Mouse (Mus musculus): ENCODE data around the gene Pcdh9. TPM values are rescaled to one million over a fixed set of nuclear protein-coding genes. Genes with fewer than 3 reads are reported as not detected.

The Pcdh9 gene
- polyA plus RNA-seq, 1 experiment from 2014 or later = 25.3 TPM

DNA sequence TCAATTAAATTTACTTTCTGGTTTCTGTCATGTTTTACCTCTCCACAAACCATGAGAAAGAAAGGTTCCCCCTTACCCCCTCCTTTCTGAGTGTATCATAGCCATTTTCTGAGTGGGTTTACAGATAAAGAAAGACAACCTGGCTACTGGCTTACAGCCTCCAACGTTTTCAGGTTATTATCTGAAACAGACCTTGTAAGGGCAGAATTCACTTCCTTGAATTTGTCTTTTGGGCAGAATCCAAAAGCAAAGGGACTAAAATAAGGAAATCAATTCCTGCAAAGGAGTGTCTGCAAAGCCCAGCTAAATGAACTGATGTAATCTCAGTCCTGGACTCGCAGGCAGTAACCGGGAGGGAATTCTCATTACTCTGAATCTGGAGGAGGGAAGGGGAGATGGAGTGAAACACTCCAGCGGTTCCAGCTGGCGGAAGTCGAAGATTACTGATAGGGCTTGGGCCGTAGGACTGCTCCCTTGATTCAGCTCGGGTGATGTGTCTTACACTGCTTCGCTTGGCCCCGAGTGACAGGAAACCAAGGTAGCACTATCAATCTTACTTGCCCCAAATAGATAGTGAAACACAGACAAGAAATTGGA lies 156.3 kb downstream of the Pcdh9 start:
- Histone ChIP-seq H3K4me3 (ENCODE audit: low read depth, low read length) (no peak overlapping the region), H3K27ac (ENCODE audit: low read length) (peak overlapping the region; percentile 6; the same call in 1 of the 2 replicates), H3K4me1 (ENCODE audit: control insufficient read depth, insufficient read depth, low read length) (no peaks in the 10 kb centered on the region), H3K4me2 (replicated peaks; ENCODE audit: low read depth, low read length) (no peak overlapping the region), H3K9me3 (ENCODE audit: control insufficient read depth, low read depth, low read length) (no peaks in the 10 kb centered on the region), H3K27me3 (ENCODE audit: control insufficient read depth, insufficient read depth, low read length) (no peaks in the 10 kb centered on the region), H3K9ac (replicated peaks; ENCODE audit: low read depth, low read length) (no peak overlapping the region), H3K36me3 (ENCODE audit: control insufficient read depth, insufficient read depth, low read length) (no peaks in the 10 kb centered on the region)
- ATAC-seq (ENCODE audit: insufficient number of reproducible peaks, insufficient read depth, low FRiP score, low read depth) = peak; percentile 58; the same call in 1 of the 2 replicates
- 37% methylated on average over 10 of the region's 10 CpGs for WGBS

GRCm38 (mm10) chr14:93725798-93726197 lies 164.7 kb downstream of the Pcdh9 start:
- no peak overlapping the region for H3K9ac ChIP-seq (replicated peaks; ENCODE audit: low read depth, low read length)

DNA sequence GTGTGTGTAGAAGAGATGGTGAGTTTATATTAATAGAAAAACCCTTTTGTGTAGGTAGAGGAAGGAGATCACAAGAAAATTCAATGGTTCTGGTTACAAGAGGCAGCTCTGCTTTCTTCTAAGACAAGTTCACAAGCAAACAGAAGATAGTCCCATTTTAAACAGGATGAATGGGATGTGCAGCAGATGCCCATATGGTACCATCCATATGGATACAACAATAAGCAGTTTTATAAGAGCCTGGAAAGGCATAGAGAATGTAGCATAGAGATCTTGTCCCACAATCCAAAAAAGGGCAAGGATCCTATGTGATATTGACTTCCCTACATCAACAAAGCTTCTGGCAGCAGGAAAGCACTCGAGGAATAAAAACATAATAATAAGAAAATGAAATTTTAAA lies 171.3 kb downstream of the Pcdh9 start:
- Histone ChIP-seq H3K4me3 (ENCODE audit: low read depth, low read length) (no peak overlapping the region), H3K27me3 (ENCODE audit: control insufficient read depth, insufficient read depth, low read length) (no peaks in the 10 kb centered on the region), H3K9me3 (ENCODE audit: control insufficient read depth, low read depth, low read length) (no peaks in the 10 kb centered on the region), H3K4me1 (ENCODE audit: control insufficient read depth, insufficient read depth, low read length) (no peaks in the 10 kb centered on the region), H3K4me2 (replicated peaks; ENCODE audit: low read depth, low read length) (no peak overlapping the region), H3K36me3 (ENCODE audit: control insufficient read depth, insufficient read depth, low read length) (no peaks in the 10 kb centered on the region), H3K27ac (ENCODE audit: low read length) (no peak overlapping the region), H3K9ac (replicated peaks; ENCODE audit: low read depth, low read length) (no peak overlapping the region)
- ATAC-seq (ENCODE audit: insufficient number of reproducible peaks, insufficient read depth, low FRiP score, low read depth) = no peak
- WGBS = 55% methylated on average over 1 of the region's 1 CpGs

More at GRCm38 (mm10) chr14:93725798-93726197, 164.7 kb downstream of the Pcdh9 start:
- no peak for ATAC-seq (ENCODE audit: insufficient number of reproducible peaks, insufficient read depth, low FRiP score, low read depth)
- no peak overlapping the region for H3K4me3 ChIP-seq (ENCODE audit: low read depth, low read length)
- H3K27ac ChIP-seq (ENCODE audit: low read length) = no peak overlapping the region
- no peaks in the 10 kb centered on the region for H3K36me3 ChIP-seq (ENCODE audit: control insufficient read depth, insufficient read depth, low read length)
- H3K9me3 ChIP-seq (ENCODE audit: control insufficient read depth, low read depth, low read length) = no peaks in the 10 kb centered on the region
- H3K4me1 ChIP-seq (ENCODE audit: control insufficient read depth, insufficient read depth, low read length) = no peaks in the 10 kb centered on the region
- WGBS = 17% methylated on average over 1 of the region's 1 CpGs
- no peaks in the 10 kb centered on the region for H3K27me3 ChIP-seq (ENCODE audit: control insufficient read depth, insufficient read depth, low read length)
- no peak overlapping the region for H3K4me2 ChIP-seq (replicated peaks; ENCODE audit: low read depth, low read length)

DNA sequence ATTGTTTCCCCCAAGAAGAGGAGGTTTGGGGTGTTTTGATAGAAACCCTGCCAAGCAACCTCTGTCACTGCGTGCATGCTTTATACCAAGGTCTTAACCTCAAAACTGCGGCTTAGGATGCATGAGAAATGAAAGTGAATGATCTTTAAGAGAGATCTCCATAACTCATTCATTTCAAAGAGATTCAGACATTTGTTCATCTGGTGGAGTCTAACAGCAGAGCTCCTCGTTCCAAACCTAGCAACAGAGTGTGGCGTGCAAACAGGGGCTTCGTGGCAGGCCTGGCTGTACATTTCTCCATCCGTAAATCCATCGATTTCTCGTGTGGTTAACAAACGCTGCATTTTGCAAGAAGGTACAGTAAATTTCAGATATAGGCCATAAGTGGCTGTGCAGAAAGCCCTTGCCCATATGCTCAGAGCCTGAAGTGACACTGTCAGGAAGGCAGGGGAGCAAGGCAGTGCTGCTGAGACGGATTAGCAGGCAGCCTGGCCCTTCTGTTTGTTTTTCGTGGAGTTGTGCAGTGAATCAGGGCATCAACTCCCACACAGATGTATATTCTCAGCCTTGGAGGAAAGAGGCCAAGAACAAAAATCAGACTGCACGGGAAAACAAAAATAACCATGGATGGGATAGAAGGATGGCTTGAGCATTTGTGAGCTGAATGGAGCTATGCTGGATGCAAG lies 177.1 kb downstream of the Pcdh9 start:
- Histone ChIP-seq H3K4me3 (ENCODE audit: low read depth, low read length) (no peak overlapping the region), H3K27ac (ENCODE audit: low read length) (no peak overlapping the region), H3K9ac (replicated peaks; ENCODE audit: low read depth, low read length) (no peak overlapping the region), H3K36me3 (ENCODE audit: control insufficient read depth, insufficient read depth, low read length) (no peaks in the 10 kb centered on the region), H3K9me3 (ENCODE audit: control insufficient read depth, low read depth, low read length) (no peaks in the 10 kb centered on the region), H3K4me1 (ENCODE audit: control insufficient read depth, insufficient read depth, low read length) (no peaks in the 10 kb centered on the region), H3K27me3 (ENCODE audit: control insufficient read depth, insufficient read depth, low read length) (no peaks in the 10 kb centered on the region), H3K4me2 (replicated peaks; ENCODE audit: low read depth, low read length) (no peak overlapping the region)
- no peak for ATAC-seq (ENCODE audit: insufficient number of reproducible peaks, insufficient read depth, low FRiP score, low read depth)
- 60% methylated on average over 12 of the region's 12 CpGs for WGBS

GRCm38 (mm10) chr14:93708651-93709050 lies 181.8 kb downstream of the Pcdh9 start:
- no peak for ATAC-seq (ENCODE audit: insufficient number of reproducible peaks, insufficient read depth, low FRiP score, low read depth)
- H3K27ac ChIP-seq (ENCODE audit: low read length) = no peak overlapping the region
- H3K9me3 ChIP-seq (ENCODE audit: control insufficient read depth, low read depth, low read length) = no peaks in the 10 kb centered on the region
- H3K27me3 ChIP-seq (ENCODE audit: control insufficient read depth, insufficient read depth, low read length) = no peaks in the 10 kb centered on the region
- WGBS = 64% methylated on average over 3 of the region's 3 CpGs
- no peak overlapping the region for H3K4me2 ChIP-seq (replicated peaks; ENCODE audit: low read depth, low read length)
- H3K4me1 ChIP-seq (ENCODE audit: control insufficient read depth, insufficient read depth, low read length) = no peaks in the 10 kb centered on the region
- H3K9ac ChIP-seq (replicated peaks; ENCODE audit: low read depth, low read length) = no peak overlapping the region
- H3K36me3 ChIP-seq (ENCODE audit: control insufficient read depth, insufficient read depth, low read length) = no peaks in the 10 kb centered on the region
- no peak overlapping the region for H3K4me3 ChIP-seq (ENCODE audit: low read depth, low read length)

- Histone ChIP-seq H3K27ac (ENCODE audit: low read length) (no peak overlapping the region), H3K27me3 (ENCODE audit: control insufficient read depth, insufficient read depth, low read length) (no peaks in the 10 kb centered on the region), H3K36me3 (ENCODE audit: control insufficient read depth, insufficient read depth, low read length) (no peaks in the 10 kb centered on the region), H3K4me1 (ENCODE audit: control insufficient read depth, insufficient read depth, low read length) (no peaks in the 10 kb centered on the region), H3K9ac (replicated peaks; ENCODE audit: low read depth, low read length) (no peak overlapping the region), H3K4me3 (ENCODE audit: low read depth, low read length) (no peak overlapping the region), H3K4me2 (replicated peaks; ENCODE audit: low read depth, low read length) (no peak overlapping the region), H3K9me3 (ENCODE audit: control insufficient read depth, low read depth, low read length) (no peaks in the 10 kb centered on the region)
- ATAC-seq (ENCODE audit: insufficient number of reproducible peaks, insufficient read depth, low FRiP score, low read depth) = no peak
- 41% methylated on average over 12 of the region's 12 CpGs for WGBS
Measured at GRCm38 (mm10) chr14:93701385-93702101, 188.9 kb downstream of the Pcdh9 start.

DNA sequence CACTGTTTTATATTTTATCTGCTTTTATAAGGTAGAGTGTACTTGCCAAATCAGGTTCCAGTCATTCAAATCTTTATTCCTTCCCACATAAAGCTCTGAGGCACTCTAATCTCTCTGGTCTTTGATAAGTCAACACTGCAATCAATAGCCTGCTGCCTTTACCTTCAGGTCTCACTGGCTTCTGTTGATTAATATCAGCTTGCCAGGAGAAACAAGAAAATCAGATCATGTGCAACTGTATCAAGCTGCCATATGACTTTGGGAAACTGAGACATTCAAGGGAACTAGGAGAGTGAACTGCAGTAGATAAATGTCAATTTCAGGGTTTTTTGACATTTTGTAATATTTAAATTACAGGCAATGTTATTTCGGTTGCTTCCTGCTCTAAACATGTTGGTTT lies 189.6 kb downstream of the Pcdh9 start:
- Histone ChIP-seq H3K4me1 (ENCODE audit: control insufficient read depth, insufficient read depth, low read length) (no peaks in the 10 kb centered on the region), H3K4me2 (replicated peaks; ENCODE audit: low read depth, low read length) (no peak overlapping the region), H3K27me3 (ENCODE audit: control insufficient read depth, insufficient read depth, low read length) (no peaks in the 10 kb centered on the region), H3K9ac (replicated peaks; ENCODE audit: low read depth, low read length) (no peak overlapping the region), H3K9me3 (ENCODE audit: control insufficient read depth, low read depth, low read length) (no peaks in the 10 kb centered on the region), H3K4me3 (ENCODE audit: low read depth, low read length) (no peak overlapping the region), H3K36me3 (ENCODE audit: control insufficient read depth, insufficient read depth, low read length) (no peaks in the 10 kb centered on the region), H3K27ac (ENCODE audit: low read length) (no peak overlapping the region)
- ATAC-seq (ENCODE audit: insufficient number of reproducible peaks, insufficient read depth, low FRiP score, low read depth) = no peak
- 79% methylated on average over 1 of the region's 1 CpGs for WGBS

- no peak for ATAC-seq (ENCODE audit: insufficient number of reproducible peaks, insufficient read depth, low FRiP score, low read depth)
- Histone ChIP-seq H3K9me3 (ENCODE audit: control insufficient read depth, low read depth, low read length) (no peaks in the 10 kb centered on the region), H3K4me1 (ENCODE audit: control insufficient read depth, insufficient read depth, low read length) (no peaks in the 10 kb centered on the region), H3K27ac (ENCODE audit: low read length) (no peak overlapping the region), H3K9ac (replicated peaks; ENCODE audit: low read depth, low read length) (no peak overlapping the region), H3K4me3 (ENCODE audit: low read depth, low read length) (no peak overlapping the region), H3K36me3 (ENCODE audit: control insufficient read depth, insufficient read depth, low read length) (no peaks in the 10 kb centered on the region), H3K4me2 (replicated peaks; ENCODE audit: low read depth, low read length) (no peak overlapping the region), H3K27me3 (ENCODE audit: control insufficient read depth, insufficient read depth, low read length) (no peaks in the 10 kb centered on the region)
- WGBS = 12% methylated on average over 1 of the region's 1 CpGs
Measured at GRCm38 (mm10) chr14:93684641-93685040, 205.8 kb downstream of the Pcdh9 start.
